Mouse (Mus musculus) stomach, embryonic 16.5 days (tissue): ENCODE data around the gene Rap1gap2. TPM values are rescaled to one million over a fixed set of nuclear protein-coding genes. Genes with fewer than 3 reads are reported as not detected.

ENCODE experiments used
- ATAC-seq: fragments of 200-750 bp; cut with Nextera tagmentation; 2 replicates; pipeline ENCODE4 v1.8.0; 2017; ENCODE audit warnings: moderate number of reproducible peaks, moderate TSS enrichment; ENCODE audit not compliant: insufficient read depth, low FRiP score
- H3K27ac ChIP-seq: fragments of 300-500 bp; sonication (generic); 2 replicates; pipeline ENCODE4 v1.5.1; 2014; ENCODE audit warnings: low read length
- H3K27me3 ChIP-seq: fragments of 300-500 bp; sonication (generic); 2 replicates; pipeline ENCODE4 v1.6.1; 2014; ENCODE audit warnings: low read length, control low read depth, mixed read lengths; ENCODE audit not compliant: control insufficient read depth, insufficient read depth
- H3K36me3 ChIP-seq: fragments of 300-500 bp; sonication (generic); 2 replicates; pipeline ENCODE4 v1.6.1; 2014; ENCODE audit warnings: low read length; ENCODE audit not compliant: control insufficient read depth, insufficient read depth
- H3K4me1 ChIP-seq: fragments of 300-500 bp; sonication (generic); 2 replicates; pipeline ENCODE4 v1.6.1; 2014; ENCODE audit warnings: low read length, control low read depth, mixed read lengths; ENCODE audit not compliant: control insufficient read depth, insufficient read depth
- H3K4me2 ChIP-seq: fragments of 300-500 bp; sonication (generic); 2 replicates; pipeline ENCODE4 v1.6.1; 2014; ENCODE audit warnings: low read depth, low read length, mixed read lengths
- H3K4me3 ChIP-seq: fragments of 300-500 bp; sonication (generic); replicated peaks from 2 replicates; pipeline ENCODE4 v1.5.1; 2014; ENCODE audit warnings: mild to moderate bottlenecking, low read length
- H3K9ac ChIP-seq: fragments of 300-500 bp; sonication (generic); 2 replicates; pipeline ENCODE4 v1.6.1; 2014; ENCODE audit warnings: low read length
- H3K9me3 ChIP-seq: fragments of 300-500 bp; sonication (generic); replicated peaks from 2 replicates; pipeline ENCODE4 v1.6.1; 2016; ENCODE audit warnings: low read length, control low read depth; ENCODE audit not compliant: control insufficient read depth
- WGBS: fragments of 180-500 bp; shearing (Covaris S2); extraction: QIAGEN DNeasy Blood & Tissue Kit; methylation state at CpG from one replicate; pipeline ENCODE4 v1.1.7; 2014; 5-methylcytosine and 5-hydroxymethylcytosine counted together
- polyA plus RNA-seq: library from polyadenylated mRNA; unstranded; fragments of >200 nt; fragmentation: Nextera tagmentation; extraction: Ambion mirVana; gene quantifications from 2 replicates; pipeline ENCODE4 v1.2.1, GENCODE M21; 2015

Gene Rap1gap2
- polyA plus RNA-seq, 1 experiment from 2014 or later: 11.8 TPM

DNA sequence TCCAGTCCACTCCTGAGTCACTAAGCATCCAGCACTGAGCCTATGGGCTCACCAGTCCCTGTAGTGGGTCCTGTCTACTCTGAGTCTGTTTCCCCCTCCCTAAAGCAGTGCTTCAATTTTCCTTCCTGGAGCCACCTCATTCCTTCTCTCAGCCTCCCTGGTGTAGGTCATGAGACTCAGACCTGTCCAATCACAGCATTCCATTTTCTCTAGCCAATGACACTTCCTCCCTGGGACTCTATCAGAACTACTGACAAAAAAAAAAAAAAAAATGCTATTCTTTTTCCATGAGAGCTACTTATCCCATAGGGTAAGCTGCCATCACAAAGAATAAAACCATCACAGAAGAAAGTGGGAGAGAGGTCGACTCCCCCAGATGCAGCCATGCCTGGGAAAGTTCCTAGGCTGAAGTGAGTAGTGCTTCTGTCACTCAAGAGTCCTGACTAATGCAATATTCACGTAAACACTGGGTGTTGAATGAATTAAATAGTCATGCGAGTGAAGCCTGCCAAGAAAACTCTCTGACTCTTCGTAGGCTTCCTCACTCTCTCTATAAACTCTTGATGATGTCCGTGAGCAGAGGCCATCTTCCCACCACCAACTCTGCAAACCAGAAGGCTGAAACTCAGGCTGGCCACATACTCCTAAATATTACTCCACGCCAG lies 127.4 kb downstream of the Rap1gap2 start:
- no peak for ATAC-seq
- 60% methylated on average over 6 of the region's 6 CpGs for WGBS
- H3K9me3 ChIP-seq: no peaks in the 10 kb centered on the region
- H3K27ac ChIP-seq: no peak overlapping the region
- no peaks in the 10 kb centered on the region for H3K36me3 ChIP-seq
- H3K9ac ChIP-seq: no peak overlapping the region
- no peak overlapping the region for H3K4me3 ChIP-seq
- H3K4me2 ChIP-seq: no peak overlapping the region
- H3K4me1 ChIP-seq: 0 out of 2 replicates have a peak, but pooled peaks cover 2% of the 10 kb centered on the region
- H3K27me3 ChIP-seq: no peaks in the 10 kb centered on the region

DNA sequence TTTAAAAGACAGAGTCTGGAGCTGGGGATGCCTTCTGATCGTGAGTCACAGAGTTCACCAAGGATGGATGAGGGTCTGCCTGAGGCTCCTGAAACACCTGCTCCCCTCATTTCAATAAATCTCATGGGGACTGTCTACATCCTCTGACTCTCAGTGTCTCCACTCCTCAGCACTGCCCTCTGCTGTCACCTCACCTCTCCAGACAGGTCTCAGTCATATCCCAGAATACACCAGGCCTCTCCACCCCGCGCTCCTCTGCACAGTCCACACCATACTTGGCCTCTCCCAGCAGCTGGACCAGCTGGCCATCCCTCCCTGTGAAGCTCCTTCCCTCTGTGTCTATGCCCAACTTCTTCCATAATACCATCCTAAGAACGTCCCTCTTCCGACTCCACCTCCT lies 128.9 kb downstream of the Rap1gap2 start:
- no peaks in the 10 kb centered on the region for H3K27me3 ChIP-seq
- 69% methylated on average over 5 of the region's 5 CpGs for WGBS

DNA sequence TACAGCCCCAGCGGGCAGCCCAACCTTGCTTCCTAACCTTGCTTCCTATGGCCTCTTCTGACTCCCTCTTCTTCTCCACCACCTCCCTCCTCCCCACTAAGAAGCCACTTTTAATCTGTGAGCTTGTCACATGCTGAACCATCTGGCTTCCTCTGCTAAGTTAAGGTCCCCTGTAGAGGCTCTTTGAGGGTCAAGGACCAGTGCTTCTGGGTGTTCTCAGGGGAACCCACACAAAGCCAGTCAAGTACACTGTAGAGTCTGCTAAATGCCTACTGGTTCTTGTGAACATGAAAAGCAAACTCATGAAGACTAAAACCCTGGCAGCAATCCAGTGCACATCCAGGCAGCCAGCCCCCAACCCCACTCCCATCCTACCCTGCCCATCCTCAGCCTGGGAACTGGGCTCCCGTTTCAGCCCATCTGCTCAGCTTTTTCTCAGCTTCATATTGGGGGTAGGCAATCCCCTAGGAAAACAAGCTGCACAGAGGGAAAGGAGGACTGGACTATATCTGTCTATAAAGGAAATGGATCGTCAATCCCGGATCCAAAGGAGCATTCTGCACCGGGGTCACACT lies 130.9 kb downstream of the Rap1gap2 start:
- no peak for ATAC-seq
- Histone ChIP-seq H3K9me3 (no peaks in the 10 kb centered on the region), H3K36me3 (no peaks in the 10 kb centered on the region), H3K9ac (no peak overlapping the region), H3K4me3 (no peak overlapping the region), H3K27me3 (no peaks in the 10 kb centered on the region), H3K27ac (no peak overlapping the region), H3K4me1 (no peaks in the 10 kb centered on the region), H3K4me2 (no peak overlapping the region)
- 74% methylated on average over 5 of the region's 5 CpGs for WGBS

More for the DNA sequence above, 128.9 kb downstream of the Rap1gap2 start:
- Histone ChIP-seq H3K36me3 (no peaks in the 10 kb centered on the region), H3K4me3 (no peak overlapping the region), H3K9ac (no peak overlapping the region), H3K4me1 (0 out of 2 replicates have a peak, but pooled peaks cover 2% of the 10 kb centered on the region), H3K4me2 (no peak overlapping the region), H3K27ac (no peak overlapping the region), H3K9me3 (no peaks in the 10 kb centered on the region)
- ATAC-seq: no peak

GRCm38 (mm10) chr11:74478877-74479276 lies 131.8 kb downstream of the Rap1gap2 start:
- no peak overlapping the region for H3K9ac ChIP-seq
- no peak overlapping the region for H3K4me2 ChIP-seq
- no peaks in the 10 kb centered on the region for H3K9me3 ChIP-seq
- H3K4me3 ChIP-seq: no peak overlapping the region
- H3K27me3 ChIP-seq: no peaks in the 10 kb centered on the region
- no peaks in the 10 kb centered on the region for H3K36me3 ChIP-seq
- no peak for ATAC-seq
- WGBS: 84% methylated on average over 2 of the region's 2 CpGs
- H3K27ac ChIP-seq: no peak overlapping the region
- no peaks in the 10 kb centered on the region for H3K4me1 ChIP-seq

DNA sequence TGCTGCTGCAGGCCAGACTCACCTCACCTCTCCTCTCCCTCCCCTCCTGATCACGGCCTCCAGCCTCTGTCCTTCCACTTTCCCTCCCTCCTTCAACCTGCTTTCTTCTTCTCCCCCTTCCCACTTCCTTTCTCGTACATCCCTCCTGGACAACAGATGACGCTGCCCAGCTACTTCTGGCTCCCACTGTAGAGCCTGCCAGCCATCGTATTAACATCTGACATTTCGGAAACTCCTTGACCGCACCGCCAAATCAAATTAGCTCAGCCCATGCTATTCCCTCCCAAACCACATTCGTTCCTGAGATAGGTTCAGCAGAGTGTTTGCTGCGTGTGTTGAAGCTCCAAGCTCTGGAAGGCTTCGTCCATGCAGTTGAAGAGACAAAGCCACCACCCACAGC lies 138.0 kb downstream of the Rap1gap2 start:
- H3K9ac ChIP-seq: no peak overlapping the region
- H3K36me3 ChIP-seq: no peaks in the 10 kb centered on the region
- H3K4me2 ChIP-seq: no peak overlapping the region
- no peak overlapping the region for H3K27ac ChIP-seq
- 69% methylated on average over 10 of the region's 10 CpGs for WGBS
- no peak overlapping the region for H3K4me3 ChIP-seq
- no peaks in the 10 kb centered on the region for H3K9me3 ChIP-seq
- H3K27me3 ChIP-seq: no peaks in the 10 kb centered on the region
- no peak for ATAC-seq
- H3K4me1 ChIP-seq: no peaks in the 10 kb centered on the region

- Histone ChIP-seq H3K9ac (peak overlapping the region; percentile 3; the same call in 1 of the 2 replicates), H3K4me3 (no peak overlapping the region), H3K36me3 (no peaks in the 10 kb centered on the region), H3K27ac (0 out of 2 replicates have a peak overlapping the region, but pooled peaks have one; percentile 6), H3K4me2 (no peak overlapping the region), H3K9me3 (no peaks in the 10 kb centered on the region), H3K27me3 (no peaks in the 10 kb centered on the region), H3K4me1 (peaks cover 15% of the 10 kb centered on the region; the same call in 1 of the 2 replicates)
- peak; percentile 51 for ATAC-seq
- WGBS: 34% methylated on average over 6 of the region's 6 CpGs
These were observed 142.5 kb downstream of the Rap1gap2 start for GRCm38 (mm10) chr11:74468195-74468594.

DNA sequence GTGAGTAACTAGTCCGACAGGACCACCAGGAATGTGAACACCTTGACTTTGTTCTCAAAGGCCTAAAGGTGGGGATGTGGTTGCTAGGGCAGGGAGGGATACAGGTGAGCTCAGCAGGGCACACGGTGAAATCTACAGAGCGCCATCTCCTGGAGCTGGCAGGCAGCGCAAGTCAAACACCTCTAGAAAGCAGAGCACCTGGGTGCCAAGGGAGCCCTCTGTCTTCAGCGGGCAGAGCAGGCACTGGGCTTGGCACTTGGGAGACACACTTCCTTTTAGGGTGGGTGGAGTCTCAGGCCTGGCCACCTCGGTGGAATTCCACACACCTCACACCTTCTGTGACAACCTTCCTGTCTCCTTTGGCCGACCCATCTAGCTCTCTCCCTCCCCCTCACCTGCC lies 145.0 kb downstream of the Rap1gap2 start:
- H3K9ac ChIP-seq: no peak overlapping the region
- no peaks in the 10 kb centered on the region for H3K36me3 ChIP-seq
- 42% methylated on average over 7 of the region's 7 CpGs for WGBS
- no peak overlapping the region for H3K4me2 ChIP-seq
- H3K27me3 ChIP-seq: no peaks in the 10 kb centered on the region
- H3K4me1 ChIP-seq: peaks cover 15% of the 10 kb centered on the region; the same call in 1 of the 2 replicates
- peak; percentile 23; the same call in 1 of the 2 replicates for ATAC-seq
- no peak overlapping the region for H3K4me3 ChIP-seq
- H3K9me3 ChIP-seq: no peaks in the 10 kb centered on the region
- H3K27ac ChIP-seq: no peak overlapping the region

DNA sequence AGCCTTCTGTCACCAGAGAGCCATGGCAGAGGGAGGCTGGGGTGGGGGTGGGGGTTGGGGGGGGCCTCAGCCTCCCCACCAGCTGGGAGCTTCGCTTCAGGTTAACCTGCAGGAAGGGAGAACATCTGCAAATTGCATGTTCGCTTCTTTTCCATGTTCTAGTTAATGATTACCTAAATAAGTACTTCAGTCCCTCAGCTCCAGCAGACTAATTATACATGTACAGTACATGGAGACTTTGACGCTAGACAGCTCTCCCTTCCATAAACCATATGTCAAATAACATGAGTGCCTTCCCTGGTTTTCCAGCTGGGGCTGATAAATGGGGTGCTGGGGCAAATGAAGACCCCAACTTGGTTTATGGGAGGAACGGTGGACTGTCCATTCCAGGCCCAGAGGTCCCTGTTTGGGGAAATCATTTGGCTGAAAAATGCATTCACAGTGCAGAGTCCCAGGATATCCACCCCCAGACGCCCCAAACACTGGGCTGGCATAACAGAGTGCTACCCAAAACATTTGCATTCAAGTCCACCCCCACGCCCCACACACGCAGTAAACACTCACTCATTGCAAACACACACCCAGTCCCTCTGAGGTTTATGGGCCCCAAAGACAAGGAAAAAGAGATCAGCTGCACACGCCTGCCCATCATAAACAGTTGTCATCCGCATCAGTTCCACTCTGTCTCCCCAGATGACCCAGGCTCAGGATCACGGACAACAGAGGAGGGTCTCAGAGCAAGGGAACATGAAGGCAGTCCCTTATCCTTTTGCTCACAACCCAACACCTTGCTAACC lies 146.3 kb downstream of the Rap1gap2 start:
- Histone ChIP-seq H3K27me3 (no peaks in the 10 kb centered on the region), H3K27ac (0 out of 2 replicates have a peak overlapping the region, but pooled peaks have one; percentile 10), H3K9ac (no peak overlapping the region), H3K36me3 (no peaks in the 10 kb centered on the region), H3K4me1 (peaks cover 15% of the 10 kb centered on the region; the same call in 1 of the 2 replicates), H3K9me3 (no peaks in the 10 kb centered on the region), H3K4me3 (no peak overlapping the region), H3K4me2 (no peak overlapping the region)
- WGBS: 34% methylated on average over 10 of the region's 10 CpGs
- ATAC-seq: no peak

DNA sequence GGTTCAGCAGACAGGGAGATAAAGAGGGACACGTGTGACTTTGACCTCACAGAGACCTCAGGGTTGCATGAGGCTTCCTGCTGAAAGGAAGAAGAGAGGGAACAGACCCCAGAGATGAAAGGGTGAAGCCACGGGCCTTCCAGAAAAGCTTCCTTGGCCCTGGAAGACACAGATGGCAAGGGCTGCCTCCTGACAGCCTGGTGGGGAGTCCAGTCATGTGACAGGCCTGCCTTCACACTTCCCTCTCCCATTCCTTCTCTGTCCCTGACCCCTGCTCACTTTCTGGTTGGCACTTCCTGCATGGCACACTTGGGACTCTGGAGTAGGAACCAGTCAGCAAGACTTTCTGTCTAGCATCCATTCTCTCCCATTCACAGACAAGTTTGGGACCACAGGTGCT lies 148.1 kb downstream of the Rap1gap2 start:
- no peaks in the 10 kb centered on the region for H3K36me3 ChIP-seq
- no peak overlapping the region for H3K27ac ChIP-seq
- no peak for ATAC-seq
- no peaks in the 10 kb centered on the region for H3K27me3 ChIP-seq
- peaks cover 15% of the 10 kb centered on the region; the same call in 1 of the 2 replicates for H3K4me1 ChIP-seq
- H3K9ac ChIP-seq: no peak overlapping the region
- WGBS: 37% methylated on average over 2 of the region's 2 CpGs
- H3K4me2 ChIP-seq: no peak overlapping the region
- H3K9me3 ChIP-seq: no peaks in the 10 kb centered on the region
- no peak overlapping the region for H3K4me3 ChIP-seq
